Mouse (Mus musculus): Measurements from ENCODE around the gene Myh10.

DNA sequence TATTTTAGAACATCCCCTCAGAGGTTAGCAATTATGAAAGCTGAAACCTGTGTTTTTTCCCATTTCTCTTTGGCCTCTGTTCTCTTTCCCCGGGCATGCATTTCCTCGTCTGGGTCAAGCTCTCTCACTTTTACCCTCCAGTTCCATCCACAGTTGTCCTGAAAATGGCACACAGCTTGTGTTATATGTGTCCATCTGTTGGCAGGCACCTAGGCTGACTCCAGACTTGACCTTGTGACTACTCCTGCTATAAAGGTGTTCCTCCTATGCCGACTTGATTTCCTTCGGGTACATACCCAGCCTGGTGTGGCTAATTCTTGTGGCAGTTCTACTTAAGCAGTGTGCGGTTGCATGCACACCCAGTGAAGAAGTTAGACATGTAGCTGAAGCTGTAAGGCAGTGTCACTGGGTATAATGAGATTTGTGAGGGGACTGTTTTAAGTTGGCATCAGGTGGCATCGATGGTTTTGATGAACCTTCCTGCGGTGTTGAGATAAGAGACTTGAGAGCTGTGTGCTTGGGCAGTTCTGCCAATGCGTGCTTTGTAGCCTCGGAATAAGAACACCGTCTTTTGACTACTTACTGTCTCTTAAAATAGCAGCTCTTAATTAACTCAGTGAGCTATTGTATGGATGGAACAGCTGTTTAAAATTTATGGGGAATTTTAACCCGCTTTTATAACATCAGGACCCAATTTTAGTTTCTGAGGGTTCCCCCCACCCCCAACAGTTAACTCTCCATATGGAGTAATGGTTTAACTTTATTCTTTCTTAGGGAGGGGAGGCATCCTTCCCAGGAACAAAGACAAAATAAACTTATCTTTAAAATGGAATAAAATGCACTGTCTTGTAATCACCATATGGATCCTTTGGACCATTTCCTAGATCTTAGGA lies 65.3 kb downstream of the Myh10 start:
- TF ChIP-seq POLR2A (IDR thresholded peaks at IDR 0.05; ENCODE audit: low read depth, low read length): no peak
- TF ChIP-seq CTCF (conservative IDR thresholded peaks at IDR 0.05; ENCODE audit: insufficient read depth, insufficient read length, low read depth, low read length): no peak
